Mouse (Mus musculus): ENCODE results near the gene Btbd18. TPM values are rescaled to one million over a fixed set of nuclear protein-coding genes. Genes with fewer than 3 reads are reported as not detected.

The Btbd18 gene
- polyA plus RNA-seq (2012; rRNA removed) = 0.05 TPM in 1 of 2 replicates, not detected in the other

DNA sequence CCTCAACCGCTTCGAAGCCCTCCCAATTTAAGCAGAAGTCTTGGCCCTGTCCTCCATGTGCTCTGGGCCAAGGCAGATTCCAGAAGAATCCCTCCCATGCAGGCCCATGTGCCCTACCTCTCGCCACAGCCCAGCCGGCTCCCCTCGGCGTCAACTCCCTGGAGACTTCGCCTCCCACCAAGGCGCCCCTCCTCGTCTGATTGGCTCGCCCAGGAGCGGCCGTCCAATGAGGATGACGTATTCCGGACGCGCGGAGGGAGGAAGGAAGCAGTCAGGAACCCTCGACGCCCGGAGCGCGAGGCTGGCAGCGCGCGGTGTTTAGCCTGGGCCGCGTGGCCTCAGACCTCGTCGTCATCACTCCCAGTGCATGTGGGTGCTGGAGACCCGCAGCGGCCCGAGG is at the start of gene Btbd18:
Gene Btbd18, plus strand, starts transcription at position 274 of the 400 bp plus-strand sequence.
- no peak for DNase-seq
- Histone ChIP-seq H3K4me1 (ENCODE audit: control insufficient read depth, insufficient read depth, low read length) (peaks cover 2% of the 10 kb centered on the region; the same call in 1 of the 2 replicates), H3K4me3 (replicated peaks; ENCODE audit: extremely low read depth, low read depth, low read length) (no peak within 1 kb of the TSS)
- TF ChIP-seq CTCF (IDR thresholded peaks at IDR 0.05; ENCODE audit: insufficient read depth, low read length) = no peak
- no peak for TF ChIP-seq POLR2A (IDR thresholded peaks at IDR 0.05; ENCODE audit: borderline replicate concordance, extremely low read depth, low read depth, low read length)
- WGBS = 95% methylated on average over 32 of the region's 32 CpGs

DNA sequence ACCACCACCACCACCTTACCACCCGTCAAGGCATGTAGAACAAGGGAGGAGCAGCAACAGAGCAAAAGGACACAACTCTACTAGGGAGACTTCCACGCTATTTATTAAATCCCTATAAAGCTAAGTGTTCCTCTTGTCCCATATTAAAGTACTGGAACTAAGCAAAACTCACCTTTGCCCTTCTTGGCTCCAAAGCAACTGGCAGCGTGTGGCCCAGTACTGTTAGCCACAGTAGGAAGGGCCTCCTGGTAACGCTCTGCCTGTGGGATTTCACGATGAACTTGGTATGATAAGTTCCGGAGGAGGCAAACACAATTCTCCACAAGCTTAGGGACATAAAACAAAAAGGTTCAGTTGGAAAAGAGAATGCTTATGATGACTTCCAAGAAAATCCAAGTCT is 46.1 kb upstream of the Btbd18 start:
- TF ChIP-seq CTCF (IDR thresholded peaks at IDR 0.05; ENCODE audit: insufficient read depth, low read length) (no peak), POLR2A (IDR thresholded peaks at IDR 0.05; ENCODE audit: borderline replicate concordance, extremely low read depth, low read depth, low read length) (no peak)
- Histone ChIP-seq H3K4me3 (replicated peaks; ENCODE audit: extremely low read depth, low read depth, low read length) (no peak overlapping the region), H3K4me1 (ENCODE audit: control insufficient read depth, insufficient read depth, low read length) (no peaks in the 10 kb centered on the region; the same call in 1 of the 2 replicates)
- 90% methylated on average over 6 of the region's 6 CpGs for WGBS
- no peak for DNase-seq

DNA sequence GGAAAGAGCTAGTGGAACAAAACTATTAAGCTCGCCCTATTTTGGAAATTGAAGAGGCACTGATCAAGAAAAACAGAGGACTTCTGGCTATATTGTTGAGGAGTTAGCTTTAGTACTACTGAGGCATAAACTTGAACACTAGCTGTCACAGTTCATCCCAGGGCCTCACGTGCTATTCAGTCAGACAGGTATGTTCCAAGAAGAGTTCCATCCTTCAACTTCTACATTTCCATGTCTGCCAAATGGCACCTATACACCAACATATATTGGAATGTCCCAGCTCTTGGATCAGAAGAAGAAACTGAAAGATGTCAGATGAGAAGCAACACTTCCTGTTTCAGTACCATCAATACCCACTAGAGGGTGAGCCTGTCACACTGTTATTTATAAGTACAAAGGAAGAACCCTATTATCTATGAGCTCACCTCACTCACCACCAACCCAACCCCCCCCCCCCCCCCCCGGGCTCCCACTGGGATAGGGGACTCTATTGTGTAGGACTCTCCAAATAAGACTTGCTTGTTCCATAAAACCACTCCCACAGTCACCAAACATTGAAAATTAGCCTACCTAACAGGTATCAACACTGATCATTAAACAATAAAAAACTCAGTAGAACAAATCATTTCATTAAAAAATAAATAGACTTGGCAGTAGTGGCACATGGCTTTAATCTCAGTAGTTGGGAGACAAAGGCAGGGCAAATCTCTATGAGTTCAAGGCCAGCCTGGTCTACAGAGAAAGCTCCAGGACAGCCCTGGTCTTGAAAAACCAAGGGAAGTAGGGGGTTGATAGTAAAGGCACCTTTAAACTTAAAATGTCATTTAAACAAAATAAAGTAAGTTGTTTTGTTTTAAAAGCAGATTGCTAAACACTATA is 41.0 kb upstream of the Btbd18 start:
- DNase-seq = no peak
- 44% methylated on average over 3 of the region's 3 CpGs for WGBS
- no peak overlapping the region for H3K4me3 ChIP-seq (replicated peaks; ENCODE audit: extremely low read depth, low read depth, low read length)
- TF ChIP-seq POLR2A (IDR thresholded peaks at IDR 0.05; ENCODE audit: borderline replicate concordance, extremely low read depth, low read depth, low read length) (no peak), CTCF (IDR thresholded peaks at IDR 0.05; ENCODE audit: insufficient read depth, low read length) (peak; percentile 25; the same call in 1 of the 2 replicates)
- H3K4me1 ChIP-seq (ENCODE audit: control insufficient read depth, insufficient read depth, low read length) = peaks cover 16% of the 10 kb centered on the region

DNA sequence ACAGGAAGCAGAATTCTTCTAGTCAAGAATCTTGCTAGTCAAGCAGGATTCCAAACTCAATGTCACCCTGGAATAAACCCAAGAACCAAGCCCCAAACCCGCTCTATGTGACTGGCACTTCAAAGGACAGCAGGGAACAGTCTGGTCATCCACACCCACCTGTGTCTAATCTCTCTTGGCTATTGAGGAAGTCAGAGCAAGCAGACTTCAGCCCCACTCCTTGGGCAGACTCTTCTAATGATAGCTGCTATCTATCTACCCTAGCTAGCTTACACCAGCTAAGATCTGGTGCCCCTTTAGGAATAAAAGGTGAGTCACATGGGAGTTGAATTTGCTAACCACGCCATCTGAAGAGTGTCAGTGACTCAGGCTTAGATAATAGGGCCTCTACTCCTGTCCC is 40.0 kb upstream of the Btbd18 start:
- H3K4me3 ChIP-seq (replicated peaks; ENCODE audit: extremely low read depth, low read depth, low read length) = no peak overlapping the region
- peaks cover 20% of the 10 kb centered on the region for H3K4me1 ChIP-seq (ENCODE audit: control insufficient read depth, insufficient read depth, low read length)
- TF ChIP-seq POLR2A (IDR thresholded peaks at IDR 0.05; ENCODE audit: borderline replicate concordance, extremely low read depth, low read depth, low read length) (no peak), CTCF (IDR thresholded peaks at IDR 0.05; ENCODE audit: insufficient read depth, low read length) (no peak)
- WGBS = 26% methylated on average over 2 of the region's 2 CpGs
- no peak for DNase-seq

GRCm38 (mm10) chr2:84619646-84620340 is 39.1 kb upstream of the Btbd18 start:
- no peak for TF ChIP-seq CTCF (IDR thresholded peaks at IDR 0.05; ENCODE audit: insufficient read depth, low read length)
- TF ChIP-seq POLR2A (IDR thresholded peaks at IDR 0.05; ENCODE audit: borderline replicate concordance, extremely low read depth, low read depth, low read length) = no peak
- no peak overlapping the region for H3K4me3 ChIP-seq (replicated peaks; ENCODE audit: extremely low read depth, low read depth, low read length)
- H3K4me1 ChIP-seq (ENCODE audit: control insufficient read depth, insufficient read depth, low read length) = peaks cover 23% of the 10 kb centered on the region
- WGBS = 91% methylated on average over 21 of the region's 21 CpGs
- no peak for DNase-seq

GRCm38 (mm10) chr2:84622668-84623067 is 36.2 kb upstream of the Btbd18 start:
- no peak for DNase-seq
- Histone ChIP-seq H3K4me1 (ENCODE audit: control insufficient read depth, insufficient read depth, low read length) (peaks cover 39% of the 10 kb centered on the region), H3K4me3 (replicated peaks; ENCODE audit: extremely low read depth, low read depth, low read length) (no peak overlapping the region)
- 21% methylated on average over 2 of the region's 2 CpGs for WGBS
- TF ChIP-seq POLR2A (IDR thresholded peaks at IDR 0.05; ENCODE audit: borderline replicate concordance, extremely low read depth, low read depth, low read length) = no peak
- no peak for TF ChIP-seq CTCF (IDR thresholded peaks at IDR 0.05; ENCODE audit: insufficient read depth, low read length)

- WGBS = 29% methylated on average over 3 of the region's 3 CpGs
- TF ChIP-seq POLR2A (IDR thresholded peaks at IDR 0.05; ENCODE audit: borderline replicate concordance, extremely low read depth, low read depth, low read length) = no peak
- no peak for TF ChIP-seq CTCF (IDR thresholded peaks at IDR 0.05; ENCODE audit: insufficient read depth, low read length)
- Histone ChIP-seq H3K4me3 (replicated peaks; ENCODE audit: extremely low read depth, low read depth, low read length) (no peak overlapping the region), H3K4me1 (ENCODE audit: control insufficient read depth, insufficient read depth, low read length) (peaks cover 39% of the 10 kb centered on the region)
- DNase-seq = no peak
Observed at GRCm38 (mm10) chr2:84623428-84624119, 35.3 kb upstream of the Btbd18 start.

- DNase-seq = no peak
- H3K4me3 ChIP-seq (replicated peaks; ENCODE audit: extremely low read depth, low read depth, low read length) = no peak overlapping the region
- 87% methylated on average over 17 of the region's 17 CpGs for WGBS
- H3K4me1 ChIP-seq (ENCODE audit: control insufficient read depth, insufficient read depth, low read length) = peaks cover 38% of the 10 kb centered on the region
- TF ChIP-seq CTCF (IDR thresholded peaks at IDR 0.05; ENCODE audit: insufficient read depth, low read length) = no peak
- no peak for TF ChIP-seq POLR2A (IDR thresholded peaks at IDR 0.05; ENCODE audit: borderline replicate concordance, extremely low read depth, low read depth, low read length)
Observed at GRCm38 (mm10) chr2:84624201-84624600, 34.7 kb upstream of the Btbd18 start.

- WGBS = 46% methylated on average over 7 of the region's 7 CpGs
- no peak for TF ChIP-seq POLR2A (IDR thresholded peaks at IDR 0.05; ENCODE audit: borderline replicate concordance, extremely low read depth, low read depth, low read length)
- no peak for TF ChIP-seq CTCF (IDR thresholded peaks at IDR 0.05; ENCODE audit: insufficient read depth, low read length)
- peaks cover 39% of the 10 kb centered on the region for H3K4me1 ChIP-seq (ENCODE audit: control insufficient read depth, insufficient read depth, low read length)
- no peak for DNase-seq
- H3K4me3 ChIP-seq (replicated peaks; ENCODE audit: extremely low read depth, low read depth, low read length) = no peak overlapping the region
Observed at GRCm38 (mm10) chr2:84626366-84626975, 32.4 kb upstream of the Btbd18 start.

All from lung, adult 2 months (tissue).